Mouse (Mus musculus): ENCODE measurements around the gene Pcsk5.
A peak's percentile ranks its signal among the peaks of the same experiment; 100 is the strongest.

Gene Pcsk5

GRCm38 (mm10) chr19:17393841-17394591 lies 443.4 kb downstream of the Pcsk5 start, which contains the start of gene Rfk:
TSS of gene Rfk (plus strand) at chr19:17394043.
- DNase-seq (ENCODE audit: low spot score), result peak; percentile 93

- no peak for DNase-seq (ENCODE audit: low spot score)
Observed at GRCm38 (mm10) chr19:17392866-17393265, 444.6 kb downstream of the Pcsk5 start.

- peak; percentile 65 for DNase-seq (ENCODE audit: low spot score)
Observed at GRCm38 (mm10) chr19:17388404-17388803, 449.0 kb downstream of the Pcsk5 start.

- DNase-seq (ENCODE audit: low spot score), result peak; percentile 14
Observed at GRCm38 (mm10) chr19:17386424-17386823, 451.0 kb downstream of the Pcsk5 start.

- no peak for DNase-seq (ENCODE audit: low spot score)
Observed at GRCm38 (mm10) chr19:17385426-17385825, 452.0 kb downstream of the Pcsk5 start.

- DNase-seq (ENCODE audit: low spot score), result no peak
Observed at GRCm38 (mm10) chr19:17385022-17385421, 452.4 kb downstream of the Pcsk5 start.

GRCm38 (mm10) chr19:17382807-17383397 lies 454.5 kb downstream of the Pcsk5 start:
- no peak for DNase-seq (ENCODE audit: low spot score)
